ENCODE assay signal across 29 mouse cellular contexts in the genomic region with DNA sequence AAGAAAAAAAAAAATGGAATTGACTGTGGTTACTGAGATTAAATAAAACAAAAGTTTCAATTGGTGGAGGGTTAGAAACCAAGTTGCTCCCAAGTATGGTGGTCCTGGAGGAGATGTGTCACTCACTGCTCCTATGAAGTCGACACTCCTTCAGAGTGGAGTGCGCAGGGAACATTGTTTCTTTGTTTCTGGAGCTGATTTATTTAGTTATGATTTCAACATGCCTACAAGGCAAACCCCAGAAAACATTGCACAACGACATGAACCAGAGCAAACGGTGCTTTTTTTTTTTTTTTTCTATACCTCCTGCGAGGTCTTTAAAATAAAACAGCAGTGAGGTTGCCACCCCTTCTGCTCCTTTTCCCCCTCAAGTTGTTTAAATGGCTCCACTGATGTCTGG.
DNase-seq lines count a peak whose midpoint lies in the region; ATAC-seq lines count a peak whose summit lies in the region.
"Had no signal": no experiment of that assay in that cellular context is flagged by ENCODE, and none has a peak within 500 bp of the region (broad histone marks: within the 10 kb centered on the region; RNA-seq: fewer than 3 reads in every experiment).

No protein-coding gene starts in this region.

- H3K9me3 ChIP-seq in embryonic facial prominence, embryonic 13.5 days, result no peaks in the 10 kb centered on the region
- H3K9me3 ChIP-seq in embryonic facial prominence, embryonic 10.5 days, result no peaks in the 10 kb centered on the region
- no peaks in the 10 kb centered on the region for H3K9me3 ChIP-seq in lung, embryonic 15.5 days
- H3K9me3 ChIP-seq: forebrain, embryonic 10.5 days; forebrain, embryonic 15.5 days; hindbrain, embryonic 12.5 days; intestine, embryonic 15.5 days; midbrain, embryonic 10.5 days; midbrain, embryonic 15.5 days had no signal

- no peak overlapping the region for H3K9ac ChIP-seq in embryonic facial prominence, embryonic 13.5 days
- H3K9ac ChIP-seq in lung, embryonic 15.5 days, result no peak overlapping the region
- H3K9ac ChIP-seq: forebrain, embryonic 15.5 days; hindbrain, embryonic 12.5 days; intestine, embryonic 15.5 days; liver, embryonic 14.5 days; midbrain, embryonic 15.5 days had no signal

- H3K27me3 ChIP-seq in embryonic facial prominence, embryonic 13.5 days, result no peaks in the 10 kb centered on the region
- H3K27me3 ChIP-seq in embryonic facial prominence, embryonic 10.5 days (replicated peaks; ENCODE audit: low read depth, poor library complexity, severe bottlenecking), result no peaks in the 10 kb centered on the region
- no peaks in the 10 kb centered on the region for H3K27me3 ChIP-seq in lung, embryonic 15.5 days
- H3K27me3 ChIP-seq: forebrain, embryonic 15.5 days; hindbrain, embryonic 12.5 days; intestine, embryonic 15.5 days; midbrain, embryonic 15.5 days had no signal

- no peak overlapping the region for H3K4me3 ChIP-seq in embryonic facial prominence, embryonic 13.5 days
- no peak overlapping the region for H3K4me3 ChIP-seq in embryonic facial prominence, embryonic 10.5 days
- no peak overlapping the region for H3K4me3 ChIP-seq in lung, embryonic 15.5 days
- H3K4me3 ChIP-seq: forebrain, embryonic 10.5 days; forebrain, embryonic 15.5 days; hindbrain, embryonic 12.5 days; intestine, embryonic 15.5 days; midbrain, embryonic 10.5 days; midbrain, embryonic 15.5 days had no signal

- peaks cover 26% of the 10 kb centered on the region for H3K4me1 ChIP-seq in embryonic facial prominence, embryonic 13.5 days
- peaks cover 18% of the 10 kb centered on the region; the same call in 1 of the 2 replicates for H3K4me1 ChIP-seq in embryonic facial prominence, embryonic 10.5 days
- H3K4me1 ChIP-seq in lung, embryonic 15.5 days, result peaks cover 14% of the 10 kb centered on the region
- H3K4me1 ChIP-seq: forebrain, embryonic 15.5 days; hindbrain, embryonic 12.5 days; intestine, embryonic 15.5 days; midbrain, embryonic 10.5 days; midbrain, embryonic 15.5 days had no signal

- peak overlapping the region; percentile 68 for H3K27ac ChIP-seq in embryonic facial prominence, embryonic 13.5 days
- H3K27ac ChIP-seq in embryonic facial prominence, embryonic 10.5 days (replicated peaks), result no peak overlapping the region
- peak overlapping the region; percentile 35; the same call in 1 of the 2 replicates for H3K27ac ChIP-seq in lung, embryonic 15.5 days
- H3K27ac ChIP-seq: forebrain, embryonic 10.5 days; forebrain, embryonic 15.5 days; hindbrain, embryonic 12.5 days; hindbrain, postnatal 0 days; intestine, embryonic 15.5 days; liver, embryonic 14.5 days; midbrain, embryonic 10.5 days; midbrain, embryonic 15.5 days had no signal

- no peak for ATAC-seq in embryonic facial prominence, embryonic 13.5 days (ENCODE audit: insufficient number of reproducible peaks, insufficient read depth, low FRiP score, low TSS enrichment, low read depth)
- no peak for ATAC-seq in lung, embryonic 15.5 days (ENCODE audit: borderline replicate concordance, extremely low read depth, low FRiP score, low TSS enrichment)
- ATAC-seq in granulocyte monocyte progenitor cell, adult 5-6 weeks (replicated peaks; ENCODE audit: poor library complexity, severe bottlenecking), result peak; percentile 76
- ATAC-seq: CD4-positive, CD25-positive, alpha-beta regulatory T cell, adult 4 months; forebrain, embryonic 15.5 days; hindbrain, postnatal 0 days; intestine, embryonic 15.5 days; midbrain, embryonic 15.5 days had no signal

- no peaks in the 10 kb centered on the region for H3K36me3 ChIP-seq in embryonic facial prominence, embryonic 13.5 days
- H3K36me3 ChIP-seq in embryonic facial prominence, embryonic 10.5 days (replicated peaks), result no peaks in the 10 kb centered on the region
- no peaks in the 10 kb centered on the region for H3K36me3 ChIP-seq in lung, embryonic 15.5 days
- H3K36me3 ChIP-seq: forebrain, embryonic 10.5 days; forebrain, embryonic 15.5 days; hindbrain, embryonic 12.5 days; intestine, embryonic 15.5 days; midbrain, embryonic 10.5 days; midbrain, embryonic 15.5 days had no signal

- DNase-seq in embryonic facial prominence, embryonic 10.5 days (ENCODE audit: low spot score), result no peak
- no peak for DNase-seq in lung, postnatal 10 days
- DNase-seq in 416B (ENCODE audit: low read depth), result peak; percentile 47
- DNase-seq in cerebellum, adult 11 months, result no peak
- DNase-seq in spleen, postnatal 10 days (ENCODE audit: low spot score in 2 of 2), result no peak
- DNase-seq: adrenal gland, adult 8-10 months; cerebellum, adult 11-12 months; cerebellum, adult 9-11 months; gastrocnemius, postnatal 25 days; heart, adult 18-20 months; heart, postnatal 36 days; kidney, adult 2 months; kidney, postnatal 4 days; left cerebral cortex, postnatal 4 days; right cerebral cortex, postnatal 25 days; thymus, postnatal 14 days had no signal

- 26% methylated on average over 5 of the region's 5 CpGs for whole genome bisulfite sequencing in embryonic facial prominence, embryonic 13.5 days
- WGBS in embryonic facial prominence, embryonic 10.5 days, result 80% methylated on average over 5 of the region's 5 CpGs
- 33% methylated on average over 5 of the region's 5 CpGs for WGBS in lung, embryonic 15.5 days

- H3K4me2 ChIP-seq in embryonic facial prominence, embryonic 13.5 days, result no peak overlapping the region
- H3K4me2 ChIP-seq in lung, embryonic 15.5 days, result no peak overlapping the region
- H3K4me2 ChIP-seq: forebrain, embryonic 15.5 days; heart, embryonic 11.5 days; hindbrain, embryonic 12.5 days; intestine, embryonic 15.5 days; midbrain, embryonic 15.5 days had no signal
